Mouse (Mus musculus) cerebellum, adult 9-11 months (tissue): ENCODE data around the gene Wdr83.

Source experiments
- DNase-seq: peaks from one replicate; pipeline ENCODE4 v3.0.0; 2022

Gene Wdr83

DNA sequence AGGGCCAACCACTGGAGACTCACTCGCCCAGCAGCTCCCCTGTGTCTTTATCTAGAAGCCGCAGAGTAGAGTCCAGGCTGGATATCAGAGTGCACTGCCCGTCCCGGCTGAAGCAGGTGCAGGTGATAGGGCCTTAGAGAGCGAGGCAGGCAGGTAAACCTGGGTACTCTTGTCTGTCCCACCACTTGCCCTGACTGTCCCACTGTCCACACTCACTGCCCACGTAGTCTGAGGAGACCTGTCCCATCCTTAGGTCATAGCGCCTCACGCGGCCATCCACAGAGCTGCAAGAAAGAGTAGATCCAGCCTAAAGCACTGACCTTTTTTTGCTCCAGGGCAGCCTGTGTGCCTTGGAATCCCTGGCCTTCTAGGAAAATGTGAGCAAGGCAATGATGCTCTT lies 5.1 kb downstream of the Wdr83 start:
- DNase-seq, result peak; percentile 53

DNA sequence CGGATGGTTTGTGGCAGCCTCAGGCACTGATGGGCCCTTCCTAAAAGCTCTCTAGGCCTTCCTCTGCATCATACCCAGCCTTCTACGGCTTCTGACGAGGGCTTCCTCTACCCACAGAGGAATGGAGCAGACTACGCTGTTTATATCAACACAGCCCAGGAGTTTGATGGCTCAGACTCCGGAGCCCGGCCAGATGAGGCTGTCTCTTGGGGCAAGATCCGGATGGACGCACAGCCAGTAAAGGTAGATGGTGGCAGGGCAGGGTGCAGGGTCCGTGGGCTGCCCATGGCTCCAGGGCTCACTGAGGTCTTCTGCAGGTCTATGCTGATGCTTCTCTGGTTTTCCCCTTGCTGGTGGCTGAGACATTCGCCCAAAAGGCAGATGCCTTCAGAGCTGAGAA lies 6.5 kb downstream of the Wdr83 start:
- no peak for DNase-seq

DNA sequence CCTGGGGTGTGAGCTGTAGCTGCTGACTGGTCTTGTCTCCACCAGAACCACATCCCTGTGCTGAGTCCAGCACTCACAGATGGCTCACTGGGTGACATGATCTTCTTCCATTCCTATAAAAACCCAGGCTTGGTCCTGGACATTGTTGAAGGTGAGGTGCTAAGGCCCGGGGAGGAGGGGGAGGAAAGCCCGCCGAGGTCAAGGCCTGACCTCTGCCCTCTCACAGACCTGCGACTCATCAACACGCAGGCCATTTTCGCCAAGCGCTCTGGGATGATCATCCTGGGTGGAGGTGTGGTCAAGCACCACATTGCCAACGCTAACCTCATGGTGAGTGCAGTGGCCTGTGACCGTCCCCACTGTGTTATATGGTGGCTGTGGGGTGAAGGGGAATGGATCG lies 6.9 kb downstream of the Wdr83 start:
- DNase-seq, result no peak

DNA sequence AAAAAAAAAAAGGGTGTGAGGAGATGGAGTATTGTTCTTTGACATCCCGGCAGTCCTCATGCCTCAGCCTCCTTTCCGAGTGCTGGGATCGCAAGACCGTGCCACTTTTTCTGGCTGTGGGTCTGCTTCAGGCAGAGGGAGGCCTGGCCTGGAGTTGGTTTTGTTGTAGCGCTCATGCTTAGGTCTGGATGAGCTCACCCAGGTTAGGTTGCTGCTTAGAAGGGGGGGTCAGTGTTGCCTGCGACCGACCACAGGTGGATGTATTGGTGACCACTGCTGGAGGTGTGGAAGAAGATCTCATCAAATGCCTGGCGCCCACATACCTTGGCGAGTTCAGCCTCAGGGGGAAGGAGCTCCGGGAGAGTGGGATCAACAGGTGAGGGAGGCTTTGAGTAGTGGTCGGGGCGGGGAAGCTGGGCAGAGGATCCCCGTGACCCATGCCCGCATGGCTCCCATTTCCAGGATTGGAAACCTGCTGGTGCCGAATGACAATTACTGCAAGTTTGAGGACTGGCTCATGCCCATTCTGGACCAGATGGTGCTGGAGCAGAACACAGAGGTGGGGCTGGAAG lies 8.0 kb downstream of the Wdr83 start:
- DNase-seq, result no peak

DNA sequence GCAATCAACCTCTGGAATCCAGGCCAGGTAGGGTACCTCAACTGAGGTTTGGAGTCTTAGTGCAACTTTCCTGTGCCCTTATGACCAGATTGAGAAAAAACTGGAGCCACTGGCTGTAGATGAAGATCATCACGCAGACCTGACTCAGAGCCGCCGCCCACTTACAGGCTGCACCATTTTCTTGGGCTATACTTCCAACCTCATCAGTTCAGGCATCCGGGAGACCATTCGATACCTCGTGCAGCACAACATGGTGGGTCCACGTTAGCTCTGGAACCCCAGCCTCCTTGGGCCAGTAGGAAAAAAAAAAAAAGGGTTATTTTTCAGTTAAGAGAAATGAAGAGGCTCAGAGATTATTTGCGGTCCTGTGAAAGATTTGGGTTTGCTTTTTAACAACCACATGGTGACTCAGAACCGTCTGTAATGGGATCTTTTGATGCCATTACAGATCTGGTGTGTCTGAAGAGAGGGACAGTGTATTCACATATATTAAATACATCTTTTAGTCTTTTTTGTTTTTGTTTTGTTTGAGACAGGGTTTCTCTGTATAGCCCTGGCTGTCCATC lies 8.7 kb downstream of the Wdr83 start:
- no peak for DNase-seq

DNA sequence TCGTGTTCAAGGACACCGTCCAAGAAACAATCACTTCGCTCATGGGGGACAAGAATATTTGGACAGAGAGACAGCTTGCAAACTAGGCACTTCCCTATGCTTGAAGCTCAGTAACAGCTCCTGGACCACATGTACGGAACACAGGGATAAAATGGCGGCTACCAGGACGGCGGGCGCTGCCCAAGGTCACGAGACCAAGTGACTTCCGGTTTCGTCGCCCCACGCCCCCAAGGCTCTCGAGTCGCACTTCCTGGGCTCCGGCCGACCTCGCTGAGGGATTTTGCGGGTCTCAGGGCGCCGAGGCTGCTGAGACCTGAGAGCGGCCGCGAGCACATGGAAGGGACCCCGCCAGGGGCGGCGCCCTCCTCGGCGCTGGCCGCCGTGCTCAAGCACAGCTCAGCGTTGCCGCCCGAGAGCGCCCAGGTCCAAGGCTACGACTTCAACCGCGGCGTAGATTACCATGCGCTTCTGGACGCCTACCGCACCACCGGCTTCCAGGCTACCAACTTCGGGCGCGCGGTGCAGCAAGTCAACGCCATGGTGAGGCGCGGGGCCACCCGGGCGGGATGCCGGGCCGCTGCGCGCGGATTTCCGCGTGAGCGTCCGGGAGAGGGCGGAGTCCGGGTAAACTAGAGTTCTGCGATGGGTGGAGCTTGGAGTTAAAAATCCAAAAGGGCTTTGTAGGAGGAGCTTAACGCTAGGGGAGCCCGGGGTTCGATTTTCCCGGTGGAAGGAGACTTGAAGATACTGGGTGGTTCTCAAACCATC lies 9.4 kb downstream of the Wdr83 start, which contains the start of gene Dhps:
Gene Dhps, plus strand, starts transcription at position 244 of the 768 bp plus-strand sequence.
- DNase-seq, result peak; percentile 92

DNA sequence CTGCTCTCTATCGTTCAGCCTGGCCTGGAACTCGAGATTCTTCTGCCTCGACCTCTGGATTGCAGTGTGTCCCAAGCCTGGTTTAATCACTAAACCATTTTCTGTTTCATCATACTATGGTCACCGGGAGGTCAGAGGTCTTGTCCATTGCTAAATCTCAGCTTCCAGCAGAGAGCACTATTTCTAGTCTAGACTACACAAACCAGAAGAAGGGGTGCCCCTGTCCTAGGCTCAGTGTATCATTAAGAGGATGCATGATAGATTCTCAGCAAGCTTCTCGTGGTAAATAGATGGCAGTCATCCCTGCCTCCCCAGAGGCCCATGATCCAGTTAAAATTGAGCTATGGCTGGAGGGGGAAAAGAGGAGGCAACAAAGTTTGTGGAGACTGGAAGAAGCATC lies 10.1 kb downstream of the Wdr83 start:
- DNase-seq, result no peak

DNA sequence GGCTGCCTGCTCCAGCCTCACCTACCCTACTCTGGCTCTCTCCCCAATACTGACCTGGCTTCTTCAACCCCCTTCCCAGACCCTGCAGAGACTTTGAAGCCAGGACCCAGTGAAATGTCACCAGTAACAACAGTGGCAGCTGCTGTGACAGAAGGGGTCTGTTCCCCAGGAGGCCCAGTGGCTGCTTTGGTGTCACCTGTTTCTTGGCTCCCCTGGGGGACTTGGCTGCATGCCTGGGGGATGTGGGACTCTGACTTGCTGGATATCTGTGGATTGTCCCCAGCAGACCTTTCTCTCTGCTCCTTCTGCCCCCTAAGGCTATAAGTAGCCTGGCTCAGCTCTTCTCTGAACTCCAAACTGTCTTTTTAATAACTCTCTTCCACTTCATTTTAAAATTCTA lies 13.1 kb downstream of the Wdr83 start, which contains the start of gene Gm5741:
Gene Gm5741, minus strand, starts transcription at position 1 of the 400 bp plus-strand sequence.
- DNase-seq, result no peak

DNA sequence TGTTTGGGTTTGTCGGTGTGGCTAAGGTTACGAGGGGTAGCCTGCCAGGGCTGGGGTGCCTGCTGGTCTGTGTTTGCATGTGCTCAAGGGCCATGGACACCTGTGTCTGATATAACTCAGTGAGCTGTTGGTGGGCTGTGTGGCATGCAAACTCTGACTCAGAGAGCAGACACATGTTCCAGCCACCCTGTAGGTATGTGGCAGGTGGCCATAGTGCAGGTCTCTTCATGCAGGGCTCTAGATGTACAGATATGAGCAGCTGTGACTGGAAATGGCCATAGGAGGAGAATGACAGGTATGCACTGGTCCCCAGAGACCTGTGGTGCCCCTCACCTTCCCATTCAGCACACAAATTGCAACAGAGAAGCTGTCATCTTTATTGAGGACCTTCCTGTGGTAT lies 14.0 kb downstream of the Wdr83 start:
- no peak for DNase-seq

DNA sequence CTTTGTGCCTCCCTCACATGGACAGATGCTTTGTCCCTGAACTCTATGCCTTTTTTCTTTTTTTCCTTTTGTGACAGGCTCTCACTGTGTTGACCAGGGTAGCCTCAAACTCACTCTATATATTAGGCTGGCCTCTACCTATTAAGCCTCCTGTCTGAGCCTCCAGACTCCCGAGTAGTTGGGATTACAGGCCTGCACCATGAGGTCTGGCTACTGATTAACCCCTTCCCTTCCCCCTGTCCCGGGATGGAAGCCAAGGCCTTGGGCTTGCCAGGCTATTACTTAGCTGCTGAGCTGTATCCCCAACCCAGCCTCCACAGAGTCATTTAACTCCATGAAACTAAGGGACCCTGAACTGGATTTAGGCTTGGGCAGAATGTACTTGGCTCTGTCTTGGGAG lies 15.9 kb downstream of the Wdr83 start:
- no peak for DNase-seq

DNA sequence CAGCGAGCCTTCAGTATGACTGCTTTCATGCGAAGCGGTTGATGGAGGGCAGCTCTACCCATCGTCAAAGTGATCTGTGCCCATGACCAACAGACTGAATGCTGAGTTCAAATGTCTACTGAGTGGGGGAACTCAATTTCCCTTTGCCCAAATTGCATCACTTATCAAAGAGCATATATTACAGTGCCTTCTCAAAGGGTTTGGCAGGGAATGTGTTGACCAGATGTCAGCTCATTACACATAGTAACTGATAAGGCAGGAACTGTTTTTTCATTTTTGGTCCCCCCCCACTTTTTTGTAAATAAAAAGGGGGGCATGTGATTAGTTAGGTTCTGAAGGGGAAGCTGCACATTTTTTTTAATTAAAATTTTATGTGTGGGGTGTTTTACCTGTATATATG lies 18.5 kb downstream of the Wdr83 start:
- no peak for DNase-seq

DNA sequence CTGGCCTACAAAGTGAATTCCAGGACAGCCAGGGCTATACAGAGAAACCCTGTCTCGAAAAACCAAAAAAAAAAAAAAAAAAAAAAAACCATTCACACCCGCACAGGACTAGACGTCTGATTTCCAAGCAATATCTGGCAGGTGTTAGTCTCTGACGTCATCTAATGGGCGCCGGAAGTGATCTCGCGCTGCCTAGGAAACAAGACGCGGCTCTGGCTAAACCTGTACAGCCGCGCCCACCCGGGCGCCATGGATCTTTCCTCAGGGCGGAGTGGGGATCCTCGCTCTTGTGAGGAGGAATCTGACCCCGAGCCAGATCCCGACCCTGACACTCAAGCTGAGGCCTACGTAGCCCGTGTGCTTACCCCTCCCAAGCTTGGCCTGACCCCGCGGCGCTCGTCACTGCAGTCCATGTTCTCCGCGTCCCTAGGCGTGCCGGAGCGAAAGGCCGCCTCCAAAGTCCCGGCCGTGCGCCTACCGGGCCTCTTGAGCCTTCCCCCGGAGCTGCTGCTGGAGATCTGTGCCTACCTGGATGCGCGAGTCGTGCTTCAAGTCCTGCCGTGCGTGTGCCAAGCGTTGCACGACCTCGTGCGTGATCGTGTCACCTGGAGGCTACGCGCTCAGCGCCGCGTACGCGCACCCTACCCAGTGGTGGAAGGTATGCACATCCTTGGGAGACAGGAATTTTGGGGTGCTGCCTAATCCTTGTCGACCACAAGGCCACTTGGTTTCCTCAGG lies 21.1 kb downstream of the Wdr83 start, which contains the start of gene Fbxw9:
Gene Fbxw9, plus strand, starts transcription at position 177 of the 738 bp plus-strand sequence.
- DNase-seq, result peak; percentile 91

DNA sequence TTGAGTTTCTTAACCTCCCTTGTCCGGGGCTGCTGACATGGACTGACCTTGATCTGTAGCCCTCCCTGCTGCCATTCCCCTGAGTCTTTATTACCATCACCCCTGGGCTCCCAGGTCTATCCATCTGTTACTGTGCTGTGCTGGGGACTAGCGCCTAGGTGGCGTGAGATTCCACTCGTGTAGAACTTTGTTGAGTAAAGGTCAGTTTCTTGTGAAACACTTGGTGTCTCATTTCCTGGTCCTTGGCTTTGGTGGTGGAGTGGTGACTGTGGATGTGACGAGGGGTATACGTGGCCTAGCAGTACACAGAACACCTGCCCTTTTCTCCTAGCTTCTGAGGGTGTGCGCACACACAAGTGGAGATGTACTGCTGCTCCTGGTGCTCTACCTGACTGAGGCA lies 23.7 kb downstream of the Wdr83 start:
- DNase-seq, result no peak

DNA sequence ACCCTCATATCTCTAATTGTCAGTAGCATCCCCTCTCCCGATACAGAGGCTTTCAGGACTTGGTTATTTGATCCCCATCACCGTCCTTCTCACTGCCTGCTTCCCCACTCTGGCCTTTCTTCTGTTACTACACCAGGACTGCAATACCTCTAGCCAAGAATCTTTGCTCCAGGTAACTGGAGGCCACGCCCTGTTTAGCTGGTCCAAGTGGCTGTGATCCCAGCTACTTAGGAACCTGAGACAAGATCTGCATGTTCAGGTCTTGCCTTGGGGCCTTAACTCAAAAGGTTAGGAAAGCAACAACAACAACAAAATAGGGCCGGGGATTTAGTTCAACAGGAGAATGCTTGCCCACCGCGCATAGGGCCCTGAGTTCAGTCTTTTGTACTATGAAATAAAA lies 37.5 kb downstream of the Wdr83 start:
- no peak for DNase-seq

DNA sequence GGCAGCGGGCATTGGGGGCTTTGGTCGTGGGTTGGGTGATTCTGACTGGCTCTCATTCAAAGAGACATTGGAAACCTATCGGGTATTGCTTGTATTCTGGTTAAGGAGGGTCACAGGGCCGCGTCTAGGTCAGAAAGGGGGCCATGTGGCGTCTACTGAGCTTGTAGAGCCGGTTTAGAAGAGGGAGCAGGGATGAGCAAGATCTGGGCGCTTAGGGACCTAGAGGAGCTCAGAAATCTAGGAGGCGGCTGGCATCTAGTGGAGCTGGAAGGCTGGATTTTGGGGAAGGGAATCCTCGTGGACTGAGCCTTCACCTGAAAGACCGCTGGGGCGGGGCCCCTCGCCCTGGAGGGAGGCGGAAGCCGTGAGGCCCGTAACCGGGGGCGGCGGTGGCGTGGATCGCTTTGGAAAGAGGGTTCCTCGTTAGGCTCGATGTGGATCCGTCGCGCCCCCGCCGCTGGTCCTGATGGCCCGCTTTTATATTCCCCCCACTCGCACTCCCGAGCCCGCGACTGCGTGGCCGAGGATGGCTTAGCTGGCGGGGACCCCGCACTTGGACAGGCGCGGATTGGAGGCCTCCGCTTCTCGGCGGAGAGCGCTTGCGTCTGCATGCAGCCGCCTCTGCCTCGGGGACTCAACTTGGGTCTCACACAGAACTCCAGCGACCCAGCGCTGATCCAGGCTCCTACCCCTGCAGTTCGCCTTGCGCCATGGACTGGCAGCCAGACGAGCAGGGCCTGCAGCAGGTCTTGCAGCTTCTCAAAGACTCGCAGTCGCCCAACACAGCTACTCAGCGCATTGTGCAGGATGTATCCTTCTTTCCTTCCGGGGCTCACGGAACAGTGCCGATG lies 43.2 kb downstream of the Wdr83 start:
- peak; percentile 68 for DNase-seq

DNA sequence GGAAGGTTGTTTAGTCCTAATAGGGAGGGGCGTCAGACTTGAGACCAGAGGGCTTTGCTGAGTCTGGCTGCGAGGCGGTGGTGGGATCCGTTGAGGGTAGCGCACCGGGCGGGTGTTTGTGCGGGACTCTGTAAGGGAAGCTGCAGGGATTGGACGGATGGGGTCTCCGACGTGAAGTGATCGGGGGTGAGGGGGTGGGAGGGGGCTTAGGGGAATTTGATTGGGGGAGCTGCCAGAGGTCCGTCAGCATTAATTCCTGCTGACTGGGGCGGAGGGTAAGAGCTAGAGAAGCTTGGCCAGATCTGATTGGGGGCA lies 43.8 kb downstream of the Wdr83 start:
- DNase-seq, result no peak

DNA sequence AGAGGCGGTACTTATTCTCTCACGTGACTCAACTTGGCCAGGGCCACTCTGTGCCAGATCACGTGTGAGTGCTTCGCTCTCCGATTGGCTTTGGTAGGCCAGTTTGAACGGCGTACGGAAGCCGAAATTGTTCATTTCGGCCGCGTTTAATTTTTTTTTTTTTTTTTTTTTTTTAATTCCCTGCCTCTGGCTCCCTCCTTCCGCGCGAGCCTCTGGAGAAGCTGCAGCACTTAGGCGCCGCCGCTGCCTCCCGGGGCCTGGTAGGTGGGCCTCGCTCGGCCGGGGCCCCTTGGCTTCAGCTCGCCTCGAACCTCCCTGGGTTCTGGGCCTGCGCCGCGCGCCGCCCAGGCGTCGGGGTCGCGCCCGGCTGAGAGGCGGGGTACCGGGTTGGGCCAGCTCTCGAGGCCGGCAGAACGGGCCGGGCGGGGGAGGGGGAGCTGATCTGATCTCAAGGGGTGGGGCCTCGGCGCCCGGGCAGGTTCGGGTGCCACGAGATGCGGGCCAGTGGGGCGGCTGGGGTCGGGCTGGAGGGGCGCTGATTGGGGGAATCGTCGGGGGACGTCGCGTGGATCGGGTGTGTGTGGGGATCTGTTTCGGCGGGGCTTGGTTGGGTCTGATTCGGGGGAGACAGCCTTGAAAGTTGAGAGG lies 44.3 kb downstream of the Wdr83 start, which contains the start of gene Tnpo2:
Gene Tnpo2, plus strand, starts transcription at position 198 of the 648 bp plus-strand sequence.
- DNase-seq, result peak; percentile 95

DNA sequence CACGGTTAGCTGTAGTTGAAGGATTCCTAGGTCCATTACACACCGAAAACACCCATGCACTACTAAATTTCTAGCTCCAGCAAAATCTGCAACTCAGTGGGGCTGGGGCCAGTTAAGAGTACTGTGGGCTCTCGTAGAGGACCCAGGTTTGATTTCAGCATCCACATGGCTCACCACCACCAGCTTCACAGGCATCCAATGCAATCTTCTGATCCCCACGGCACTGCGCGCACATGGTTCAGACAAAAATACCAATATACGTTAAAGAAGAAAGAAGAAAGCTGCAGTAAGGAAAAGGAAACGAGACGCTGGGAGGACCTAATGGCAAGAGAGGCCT lies 44.8 kb downstream of the Wdr83 start:
- DNase-seq, result no peak

DNA sequence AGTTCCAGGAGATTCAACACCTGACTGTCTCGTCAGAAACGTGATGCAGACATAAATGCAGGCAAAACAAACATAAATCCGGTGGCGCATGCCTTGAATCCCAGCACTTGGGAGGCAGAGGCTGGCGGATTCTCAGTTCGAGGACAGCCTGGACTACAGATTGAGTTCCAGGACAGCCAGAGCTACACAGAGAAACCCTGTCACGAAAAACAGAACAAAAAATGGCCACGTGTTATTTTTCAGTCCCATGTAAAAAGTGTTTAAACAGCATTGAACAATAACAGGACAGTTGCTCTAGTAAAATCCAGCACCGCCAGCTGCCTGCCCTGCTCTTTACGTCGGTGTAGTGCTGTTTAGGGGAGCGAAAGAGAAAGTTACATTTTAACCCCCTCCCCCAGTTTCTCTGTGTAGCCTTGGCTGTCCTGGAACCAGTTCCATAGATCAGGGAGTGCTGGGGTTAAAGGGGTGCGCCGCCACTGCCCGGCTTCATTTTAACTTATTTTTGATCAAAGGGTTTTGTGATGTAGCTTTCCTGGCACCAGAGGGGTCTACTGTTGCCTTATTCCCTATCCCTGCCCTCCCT lies 45.3 kb downstream of the Wdr83 start:
- DNase-seq, result peak; percentile 59

DNA sequence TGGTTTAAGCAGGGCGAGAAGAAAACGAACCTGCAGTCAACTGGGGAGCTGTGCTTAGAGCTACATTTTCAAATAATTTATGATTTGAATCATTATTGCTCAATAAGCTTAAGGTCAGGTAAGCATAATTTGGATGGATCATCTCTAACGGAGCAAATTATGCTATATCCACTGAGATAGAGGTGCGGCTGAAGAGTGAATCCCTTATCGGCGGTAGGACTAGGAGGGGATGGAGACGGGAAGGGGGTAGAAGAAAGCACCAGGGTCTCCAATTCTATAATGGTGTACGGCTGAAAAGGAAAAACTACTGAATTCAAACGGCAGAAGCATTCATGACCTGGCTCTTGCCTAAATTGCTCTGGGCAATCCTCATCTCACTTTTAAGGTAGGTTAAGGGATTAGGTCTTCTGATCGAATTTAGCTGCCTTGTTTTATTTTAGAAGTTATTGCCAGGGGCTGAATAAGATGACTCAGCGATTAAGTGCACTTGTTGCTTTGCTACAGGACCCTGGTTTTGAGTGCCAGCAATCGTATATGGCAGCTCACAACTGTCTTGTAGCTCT lies 45.9 kb downstream of the Wdr83 start:
- DNase-seq, result peak; percentile 56

DNA sequence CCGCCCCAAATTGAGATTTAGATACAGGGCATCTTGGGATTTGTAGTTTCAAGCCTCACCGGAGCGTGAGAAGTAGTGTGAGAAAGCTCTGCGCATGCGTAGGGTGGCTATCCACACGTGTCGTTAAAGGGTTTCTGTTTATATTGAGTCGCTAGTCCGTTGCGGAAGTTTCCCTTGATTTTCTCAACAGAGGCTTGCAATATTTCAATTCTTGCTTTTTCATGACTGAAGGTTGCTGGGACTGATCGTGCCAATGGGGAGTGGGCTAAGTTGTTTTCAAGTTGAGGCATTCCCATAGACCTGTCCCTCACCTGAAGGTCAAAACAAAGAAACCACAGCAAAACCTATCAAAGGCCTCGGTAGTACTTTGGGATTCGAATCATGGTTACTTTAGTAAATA lies 46.3 kb downstream of the Wdr83 start:
- peak; percentile 77 for DNase-seq

DNA sequence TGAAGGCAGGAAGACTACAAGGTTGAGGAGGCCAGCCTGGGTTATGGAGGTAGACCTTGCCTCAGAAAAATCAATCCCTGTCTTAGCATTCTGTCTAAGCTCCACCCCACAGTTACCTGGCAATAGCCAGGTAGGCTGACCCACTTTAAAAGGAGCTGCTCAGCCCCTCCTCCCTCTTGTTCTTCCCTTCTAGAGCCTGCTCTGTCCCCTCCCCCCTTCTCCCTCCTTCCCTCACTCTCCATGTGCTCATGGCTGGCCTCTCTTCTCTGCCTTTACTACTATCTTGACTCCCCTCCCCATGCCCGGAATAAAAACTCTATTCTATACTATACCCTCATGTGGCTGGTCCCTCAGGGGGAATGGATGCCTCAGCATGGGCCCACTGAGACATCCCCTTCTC lies 47.2 kb downstream of the Wdr83 start:
- peak; percentile 48 for DNase-seq
